Mouse (Mus musculus) heart, postnatal 0 days (tissue): ENCODE data around the gene Depdc5.

Experiments used
- CTCF ChIP-seq: IDR thresholded peaks from 2 replicates; pipeline ENCODE4 v1.5.1; 2016; ENCODE audit warnings: antibody characterized with exemption, control low read depth, low read depth
- EP300 ChIP-seq: IDR thresholded peaks from 2 replicates; pipeline ENCODE4 v1.6.1; 2016; ENCODE audit warnings: antibody characterized with exemption, low read depth

DNA sequence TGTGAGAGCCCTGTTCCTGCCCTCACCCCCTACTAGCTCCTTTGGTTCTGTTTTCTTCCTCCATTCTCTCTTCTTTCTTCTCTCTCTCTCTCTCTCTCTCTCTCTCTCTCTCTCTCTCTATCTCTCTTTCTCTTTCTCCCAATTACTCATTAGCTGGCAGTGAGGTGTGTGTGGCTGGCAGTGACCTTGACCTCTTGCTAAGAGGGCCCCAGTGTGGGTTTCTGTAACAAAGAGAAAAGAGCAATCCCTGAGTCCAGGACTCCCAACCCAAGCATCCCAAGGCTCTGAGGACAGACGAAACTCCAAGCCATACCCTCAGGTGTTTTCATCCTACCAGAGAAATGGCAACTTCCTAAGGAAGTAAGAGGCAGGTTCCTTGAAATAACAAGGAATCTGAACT lies 150.6 kb downstream of the Depdc5 start:
- TF ChIP-seq CTCF = no peak
- no peak for TF ChIP-seq EP300
